Mouse (Mus musculus) limb, embryonic 13.5 days (tissue): ENCODE data around the gene Gid8. TPM values are rescaled to one million over a fixed set of nuclear protein-coding genes. Genes with fewer than 3 reads are reported as not detected.

Source experiments
- ATAC-seq: fragments of 200-750 bp; cut with Nextera tagmentation; 2 replicates; pipeline ENCODE4 v1.8.0; 2017; ENCODE audit warnings: low read depth, moderate number of reproducible peaks, moderate TSS enrichment; ENCODE audit not compliant: low FRiP score
- H3K27ac ChIP-seq: fragments of 300-500 bp; sonication (generic); 2 replicates; pipeline ENCODE4 v1.5.1; 2015; ENCODE audit warnings: inconsistent platforms, mild to moderate bottlenecking, moderate library complexity
- H3K27me3 ChIP-seq: fragments of 300-500 bp; sonication (generic); 2 replicates; pipeline ENCODE4 v1.6.1; 2015; ENCODE audit warnings: mild to moderate bottlenecking, inconsistent platforms
- H3K36me3 ChIP-seq: fragments of 300-500 bp; sonication (generic); 2 replicates; pipeline ENCODE4 v1.6.1; 2015; ENCODE audit warnings: inconsistent platforms, mild to moderate bottlenecking, moderate library complexity
- H3K4me1 ChIP-seq: fragments of 300-500 bp; sonication (generic); 2 replicates; pipeline ENCODE4 v1.6.1; 2015; ENCODE audit warnings: inconsistent platforms
- H3K4me2 ChIP-seq: fragments of 300-500 bp; sonication (generic); replicated peaks from 2 replicates; pipeline ENCODE4 v1.6.1; 2015; ENCODE audit warnings: inconsistent platforms, mild to moderate bottlenecking, moderate library complexity
- H3K4me3 ChIP-seq: fragments of 300-500 bp; sonication (generic); 2 replicates; pipeline ENCODE4 v1.5.1; 2015; ENCODE audit warnings: moderate library complexity, mild to moderate bottlenecking, inconsistent platforms
- H3K9ac ChIP-seq: fragments of 300-500 bp; sonication (generic); 2 replicates; pipeline ENCODE4 v1.6.1; 2015; ENCODE audit warnings: mild to moderate bottlenecking, inconsistent platforms
- H3K9me3 ChIP-seq: fragments of 300-500 bp; sonication (generic); 2 replicates; pipeline ENCODE4 v1.6.1; 2016; ENCODE audit warnings: inconsistent platforms
- WGBS: fragments of 180-500 bp; shearing (Covaris S2); methylation state at CpG from one replicate; pipeline ENCODE4 v1.1.7; 2015; 5-methylcytosine and 5-hydroxymethylcytosine counted together
- polyA plus RNA-seq: library from polyadenylated mRNA; unstranded; fragments of >200 nt; fragmentation: Nextera tagmentation; extraction: Ambion mirVana; gene quantifications from 2 replicates; pipeline ENCODE4 v1.2.1, GENCODE M21; 2015

The Gid8 gene
- polyA plus RNA-seq, 1 experiment from 2014 or later, result 63.0 TPM

GRCm38 (mm10) chr2:180735232-180735631 lies 25.3 kb downstream of the Gid8 start:
- no peaks in the 10 kb centered on the region for H3K36me3 ChIP-seq
- H3K27ac ChIP-seq, result no peak overlapping the region
- H3K4me3 ChIP-seq, result no peak overlapping the region
- no peaks in the 10 kb centered on the region for H3K9me3 ChIP-seq
- peaks cover 8% of the 10 kb centered on the region; the same call in 1 of the 2 replicates for H3K27me3 ChIP-seq
- WGBS, result 64% methylated on average over 7 of the region's 7 CpGs
- no peak overlapping the region for H3K4me2 ChIP-seq
- ATAC-seq, result no peak
- no peak overlapping the region for H3K9ac ChIP-seq
- no peaks in the 10 kb centered on the region for H3K4me1 ChIP-seq

DNA sequence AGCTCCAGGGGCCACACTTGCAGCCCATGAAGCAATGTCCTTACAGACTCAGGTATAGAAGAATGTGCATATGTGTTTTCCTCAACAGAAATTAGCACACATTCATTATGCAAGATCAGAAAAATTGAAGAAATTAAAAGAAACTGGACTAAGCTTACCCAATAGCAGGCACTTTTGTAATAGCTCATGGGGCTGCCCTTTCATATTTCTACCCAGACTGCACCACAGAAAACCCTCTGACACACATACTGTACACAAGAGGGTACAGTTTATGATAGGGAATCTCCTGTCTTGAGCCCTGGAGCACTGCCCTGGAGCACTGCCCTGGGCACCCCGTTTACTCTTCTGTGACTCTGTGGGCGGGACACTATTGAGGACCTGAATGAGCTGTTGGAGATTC lies 28.1 kb downstream of the Gid8 start:
- 74% methylated on average over 2 of the region's 2 CpGs for WGBS

DNA sequence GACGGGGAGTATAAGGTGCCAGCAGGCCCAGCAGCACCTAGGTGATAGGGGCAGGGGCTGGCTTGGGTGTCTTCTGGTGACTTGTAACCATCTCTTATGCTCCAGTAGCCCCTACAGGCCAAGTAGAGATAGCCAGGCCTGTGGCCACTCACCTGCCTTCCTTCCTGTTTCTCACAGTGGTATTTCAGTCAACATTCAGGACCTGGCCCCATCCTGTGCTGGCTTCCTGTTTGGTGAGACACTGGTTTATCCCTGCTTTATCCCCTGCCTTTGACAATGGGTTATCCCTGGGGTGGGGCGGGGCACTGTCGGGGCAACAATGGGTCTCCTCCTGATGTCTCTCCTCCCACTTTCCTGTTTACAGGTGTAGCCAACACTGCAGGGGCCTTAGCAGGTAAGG lies 30.4 kb downstream of the Gid8 start:
- no peak for ATAC-seq
- 17% methylated on average over 3 of the region's 3 CpGs for whole genome bisulfite sequencing

More for the DNA sequence above, 28.1 kb downstream of the Gid8 start:
- no peak overlapping the region for H3K4me3 ChIP-seq
- no peak overlapping the region for H3K9ac ChIP-seq
- no peaks in the 10 kb centered on the region for H3K4me1 ChIP-seq
- no peak overlapping the region for H3K27ac ChIP-seq
- H3K36me3 ChIP-seq, result no peaks in the 10 kb centered on the region
- no peak for ATAC-seq
- no peak overlapping the region for H3K4me2 ChIP-seq
- peaks cover 8% of the 10 kb centered on the region; the same call in 1 of the 2 replicates for H3K27me3 ChIP-seq
- no peaks in the 10 kb centered on the region for H3K9me3 ChIP-seq

DNA sequence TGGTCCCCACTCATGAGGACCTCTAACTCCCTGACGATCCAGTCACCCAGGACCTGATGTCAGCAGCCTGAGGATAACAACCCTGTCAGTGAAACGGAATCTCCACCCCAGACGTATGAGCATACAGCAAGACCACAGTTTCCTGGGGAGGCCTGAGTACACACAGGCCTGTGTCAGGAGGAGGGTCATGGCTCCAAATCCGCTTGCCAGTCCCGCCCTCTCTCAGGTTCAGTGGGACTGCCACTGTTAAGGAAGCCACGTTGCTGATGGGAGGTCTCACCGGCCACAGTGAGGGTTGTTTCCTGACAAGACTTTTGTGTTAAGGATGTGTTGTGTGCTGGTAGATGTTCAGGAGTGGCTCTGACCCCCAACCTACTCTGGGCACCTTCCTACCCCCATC lies 31.5 kb downstream of the Gid8 start:
- Histone ChIP-seq H3K27ac (no peak overlapping the region), H3K27me3 (peaks cover 4% of the 10 kb centered on the region; the same call in 1 of the 2 replicates), H3K36me3 (no peaks in the 10 kb centered on the region), H3K9me3 (no peaks in the 10 kb centered on the region), H3K4me3 (no peak overlapping the region), H3K4me2 (no peak overlapping the region), H3K4me1 (no peaks in the 10 kb centered on the region), H3K9ac (no peak overlapping the region)
- 70% methylated on average over 7 of the region's 7 CpGs for WGBS
- no peak for ATAC-seq

More for the DNA sequence above, 30.4 kb downstream of the Gid8 start:
- Histone ChIP-seq H3K4me1 (no peaks in the 10 kb centered on the region), H3K27ac (no peak overlapping the region), H3K36me3 (no peaks in the 10 kb centered on the region), H3K9ac (no peak overlapping the region), H3K4me2 (no peak overlapping the region), H3K4me3 (no peak overlapping the region), H3K27me3 (peaks cover 4% of the 10 kb centered on the region; the same call in 1 of the 2 replicates), H3K9me3 (no peaks in the 10 kb centered on the region)

GRCm38 (mm10) chr2:180742820-180743219 lies 32.9 kb downstream of the Gid8 start:
- no peak overlapping the region for H3K27ac ChIP-seq
- H3K4me3 ChIP-seq, result no peak overlapping the region
- WGBS, result 85% methylated on average over 6 of the region's 6 CpGs
- no peak overlapping the region for H3K4me2 ChIP-seq
- no peaks in the 10 kb centered on the region for H3K36me3 ChIP-seq
- H3K27me3 ChIP-seq, result peaks cover 4% of the 10 kb centered on the region; the same call in 1 of the 2 replicates
- no peaks in the 10 kb centered on the region for H3K9me3 ChIP-seq
- H3K4me1 ChIP-seq, result no peaks in the 10 kb centered on the region
- no peak for ATAC-seq
- no peak overlapping the region for H3K9ac ChIP-seq

- Histone ChIP-seq H3K9me3 (no peaks in the 10 kb centered on the region), H3K27ac (no peak overlapping the region), H3K27me3 (peaks cover 4% of the 10 kb centered on the region; the same call in 1 of the 2 replicates), H3K4me1 (no peaks in the 10 kb centered on the region), H3K4me3 (no peak overlapping the region), H3K36me3 (no peaks in the 10 kb centered on the region), H3K4me2 (no peak overlapping the region), H3K9ac (no peak overlapping the region)
- 84% methylated on average over 2 of the region's 2 CpGs for WGBS
- no peak for ATAC-seq
Observed at GRCm38 (mm10) chr2:180743321-180743720, 33.4 kb downstream of the Gid8 start.

DNA sequence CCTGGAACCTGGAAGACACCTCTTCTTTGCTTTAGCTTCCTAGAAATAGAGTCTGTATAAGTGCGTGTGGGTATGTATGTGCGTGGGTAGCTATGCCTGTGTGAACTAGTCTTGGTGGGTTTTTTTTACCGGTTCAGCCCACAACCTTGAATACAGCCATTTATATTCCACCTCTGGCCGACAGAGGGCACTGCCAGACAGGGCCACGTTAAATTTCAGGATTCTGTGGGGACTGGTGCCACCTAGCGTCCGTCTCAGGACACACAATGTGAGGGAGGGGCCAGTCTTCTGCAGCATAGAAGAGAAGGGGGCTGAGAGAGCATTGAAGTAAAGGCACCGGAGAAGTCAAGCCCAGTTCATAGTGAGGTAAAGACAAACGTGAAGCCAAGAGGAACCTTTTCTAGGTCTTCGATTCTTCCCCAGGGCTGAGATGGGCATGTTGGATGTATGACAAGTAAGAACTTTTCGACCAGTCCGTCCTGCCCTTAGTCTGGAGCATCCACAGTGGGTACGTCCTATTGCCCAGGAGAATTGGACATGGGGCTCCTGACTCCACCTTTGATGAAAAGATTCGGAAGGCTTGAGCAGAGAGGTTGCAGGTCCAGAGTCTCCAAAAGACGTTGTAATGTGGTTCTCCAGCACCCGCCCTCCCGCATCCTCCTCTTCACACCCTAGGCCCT lies 35.5 kb downstream of the Gid8 start:
- Histone ChIP-seq H3K4me3 (no peak overlapping the region), H3K27ac (no peak overlapping the region), H3K36me3 (no peaks in the 10 kb centered on the region), H3K4me2 (no peak overlapping the region), H3K9me3 (no peaks in the 10 kb centered on the region), H3K27me3 (peaks cover 3% of the 10 kb centered on the region; the same call in 1 of the 2 replicates), H3K4me1 (no peaks in the 10 kb centered on the region), H3K9ac (no peak overlapping the region)
- ATAC-seq, result peak; percentile 66; the same call in 1 of the 2 replicates
- WGBS, result 32% methylated on average over 17 of the region's 17 CpGs

DNA sequence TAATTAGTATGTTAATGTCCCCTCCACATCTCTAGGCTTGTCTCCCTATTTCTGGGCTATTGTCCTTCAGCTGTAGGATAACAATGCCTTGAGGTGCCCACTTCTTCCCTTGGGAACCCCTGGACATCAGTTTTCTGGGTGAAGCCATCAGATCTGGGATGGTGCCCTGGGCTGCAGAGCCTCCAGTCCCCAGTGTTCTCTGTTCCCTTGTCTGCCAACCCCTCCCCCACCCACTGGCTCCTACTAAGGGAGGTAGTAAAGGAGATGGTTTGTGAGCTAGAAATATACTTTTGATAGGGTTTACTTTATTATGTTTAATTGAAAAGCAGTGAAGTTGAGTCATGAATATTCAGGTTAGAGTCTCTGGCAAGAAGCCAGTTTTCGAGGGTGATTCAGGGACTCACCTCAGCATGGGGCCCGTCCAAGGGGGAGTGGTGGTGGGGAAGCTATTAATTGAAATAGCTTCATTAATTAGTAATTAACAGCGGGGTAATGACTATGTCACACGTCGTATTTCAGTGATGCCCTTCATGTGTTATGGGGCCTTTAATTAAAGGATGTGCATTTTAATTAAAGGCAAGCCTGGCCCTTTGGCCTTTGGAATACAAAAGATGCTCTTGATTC lies 36.8 kb downstream of the Gid8 start:
- H3K4me1 ChIP-seq, result no peaks in the 10 kb centered on the region
- H3K27ac ChIP-seq, result no peak overlapping the region
- 31% methylated on average over 5 of the region's 5 CpGs for WGBS
- H3K4me2 ChIP-seq, result no peak overlapping the region
- H3K9ac ChIP-seq, result no peak overlapping the region
- H3K9me3 ChIP-seq, result no peaks in the 10 kb centered on the region
- ATAC-seq, result no peak
- H3K27me3 ChIP-seq, result peaks cover 3% of the 10 kb centered on the region; the same call in 1 of the 2 replicates
- no peaks in the 10 kb centered on the region for H3K36me3 ChIP-seq
- H3K4me3 ChIP-seq, result no peak overlapping the region

- Histone ChIP-seq H3K36me3 (no peaks in the 10 kb centered on the region), H3K9me3 (no peaks in the 10 kb centered on the region), H3K4me3 (no peak overlapping the region), H3K27me3 (peaks cover 6% of the 10 kb centered on the region; the same call in 1 of the 2 replicates), H3K4me1 (no peaks in the 10 kb centered on the region), H3K4me2 (no peak overlapping the region), H3K9ac (no peak overlapping the region), H3K27ac (no peak overlapping the region)
- 60% methylated on average over 5 of the region's 5 CpGs for WGBS
- no peak for ATAC-seq
Observed at GRCm38 (mm10) chr2:180748904-180749303, 39.0 kb downstream of the Gid8 start.

DNA sequence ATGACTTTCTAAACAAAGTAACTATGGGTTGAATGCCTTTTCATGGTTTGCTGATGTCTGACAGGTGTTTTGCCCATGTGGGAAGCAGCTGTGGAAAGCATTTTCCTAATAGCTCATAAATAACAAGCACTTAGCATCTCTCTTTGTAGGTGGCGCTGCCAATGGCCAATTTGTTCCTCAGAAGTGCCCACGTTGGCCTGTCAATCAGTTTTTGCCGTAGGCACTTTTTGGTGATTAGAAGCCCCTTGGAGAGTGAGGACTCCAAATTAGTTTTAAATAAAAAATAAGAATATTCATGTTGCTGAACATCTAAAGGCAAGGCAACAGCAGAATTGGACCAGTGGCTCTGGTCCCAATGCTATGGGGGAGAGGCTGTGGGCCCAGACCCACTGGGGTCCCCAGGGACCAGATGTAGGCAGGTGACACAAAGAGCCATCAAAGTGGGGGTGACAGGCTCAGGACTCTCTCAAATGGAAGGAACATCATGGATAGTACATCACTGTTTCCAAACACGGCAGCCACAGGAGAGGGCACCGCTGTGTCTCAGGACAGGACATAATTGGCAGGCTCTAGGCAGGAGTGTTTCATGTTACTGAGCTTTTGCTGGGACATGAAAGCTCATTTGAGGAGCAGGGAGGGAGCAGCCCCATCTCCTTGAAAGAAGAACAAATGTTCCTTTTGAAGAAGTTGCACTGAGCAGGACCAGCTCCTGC lies 45.2 kb downstream of the Gid8 start:
- ATAC-seq, result no peak
- H3K36me3 ChIP-seq, result no peaks in the 10 kb centered on the region
- H3K9ac ChIP-seq, result no peak overlapping the region
- H3K4me2 ChIP-seq, result no peak overlapping the region
- no peak overlapping the region for H3K27ac ChIP-seq
- H3K9me3 ChIP-seq, result no peaks in the 10 kb centered on the region
- WGBS, result 60% methylated on average over 5 of the region's 5 CpGs
- H3K4me3 ChIP-seq, result no peak overlapping the region
- no peaks in the 10 kb centered on the region for H3K4me1 ChIP-seq
- H3K27me3 ChIP-seq, result peaks cover 23% of the 10 kb centered on the region

DNA sequence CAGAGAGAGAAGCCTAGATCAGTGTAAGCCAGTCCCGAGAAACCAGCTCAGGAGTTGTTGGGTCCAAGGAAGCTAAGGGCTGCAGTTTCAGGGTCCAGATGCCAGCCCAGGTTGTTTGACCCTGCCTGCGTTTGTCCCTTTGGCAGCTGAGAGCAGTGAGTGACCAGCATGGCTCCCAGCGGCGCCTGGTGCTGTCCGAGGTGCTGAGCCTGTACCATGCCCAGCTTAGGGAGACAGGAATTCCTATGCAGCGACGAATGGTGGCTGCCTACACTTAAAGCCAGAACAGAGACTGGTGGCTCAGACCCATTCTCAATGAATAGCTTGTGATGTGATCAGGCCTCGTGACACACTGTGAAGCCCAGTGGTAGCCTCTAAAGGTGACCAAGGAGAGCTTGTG lies 46.0 kb downstream of the Gid8 start:
- H3K27ac ChIP-seq, result no peak overlapping the region
- 1% methylated on average over 8 of the region's 8 CpGs for WGBS
- H3K9ac ChIP-seq, result no peak overlapping the region
- no peak overlapping the region for H3K4me2 ChIP-seq
- no peaks in the 10 kb centered on the region for H3K36me3 ChIP-seq
- no peaks in the 10 kb centered on the region for H3K9me3 ChIP-seq
- ATAC-seq, result no peak
- no peak overlapping the region for H3K4me3 ChIP-seq
- no peaks in the 10 kb centered on the region for H3K4me1 ChIP-seq
- H3K27me3 ChIP-seq, result peaks cover 23% of the 10 kb centered on the region

DNA sequence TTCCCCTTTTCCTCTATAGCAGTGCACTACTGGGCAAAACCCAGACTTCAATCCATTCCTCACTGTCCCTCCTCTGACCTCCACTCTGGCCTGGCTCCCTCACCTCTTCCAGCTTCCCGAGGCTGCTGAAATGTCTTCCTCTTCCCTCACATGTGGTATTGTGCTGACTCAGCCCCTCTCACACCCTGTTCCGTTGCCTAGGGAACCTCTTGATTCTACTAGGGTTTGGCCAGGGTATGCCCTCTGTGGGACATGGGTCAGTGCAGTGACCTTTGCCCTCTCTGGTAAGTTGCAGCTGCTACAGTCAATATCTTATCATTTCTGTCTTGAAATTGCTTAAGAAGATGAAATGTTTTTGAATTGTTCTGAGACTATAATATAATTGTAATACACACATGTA lies 46.9 kb downstream of the Gid8 start:
- no peak overlapping the region for H3K4me2 ChIP-seq
- H3K27ac ChIP-seq, result no peak overlapping the region
- H3K27me3 ChIP-seq, result peaks cover 26% of the 10 kb centered on the region
- no peaks in the 10 kb centered on the region for H3K36me3 ChIP-seq
- WGBS, result 36% methylated on average over 2 of the region's 2 CpGs
- H3K9me3 ChIP-seq, result no peaks in the 10 kb centered on the region
- no peak overlapping the region for H3K4me3 ChIP-seq
- no peak overlapping the region for H3K9ac ChIP-seq
- no peak for ATAC-seq
- no peaks in the 10 kb centered on the region for H3K4me1 ChIP-seq
